In the genomic region with DNA sequence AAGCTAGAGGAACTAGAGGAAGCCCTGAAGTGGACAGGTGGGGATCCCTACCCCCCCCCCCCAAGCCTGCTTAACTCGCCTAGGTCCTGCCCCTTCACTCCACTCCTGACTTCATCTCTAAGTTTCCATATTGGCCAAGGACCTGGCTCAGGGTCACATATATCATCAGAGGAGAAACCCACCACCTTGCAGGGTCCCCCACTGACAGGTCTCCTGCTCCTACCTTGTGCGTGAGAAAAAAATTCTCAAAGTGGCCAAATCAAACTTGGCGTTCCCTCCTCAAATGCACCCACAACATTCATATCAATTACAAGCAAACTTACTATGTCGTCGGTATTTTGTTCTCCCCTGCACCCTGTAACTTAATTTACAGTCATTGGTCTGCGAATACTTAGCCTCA, we compare ENCODE assay signal across 8 mouse cellular contexts. TPM values are rescaled to one million over a fixed set of nuclear protein-coding genes. Genes with fewer than 3 reads are reported as not detected.
DNase-seq lines count a peak whose midpoint lies in the region; ATAC-seq and TF ChIP-seq lines count a peak whose summit lies in the region.
"Had no signal": no experiment of that assay in that cellular context is flagged by ENCODE, and none has a peak within 500 bp of the region (broad histone marks: within the 10 kb centered on the region; RNA-seq: fewer than 3 reads in every experiment).

No protein-coding gene starts in this region.

- no peak for ATAC-seq in forebrain, embryonic 12.5 days (ENCODE audit: low FRiP score)
- ATAC-seq in limb, embryonic 12.5 days (ENCODE audit: insufficient number of reproducible peaks, insufficient read depth, low FRiP score, low TSS enrichment, low read depth), result no peak

- H3K79me2 ChIP-seq in liver, adult 2 months (ENCODE audit: control insufficient read depth, insufficient read depth, low read length), result peaks cover 7% of the 10 kb centered on the region; the same call in 1 of the 2 replicates

- no peak for DNase-seq in liver, adult 2 months (ENCODE audit: extremely low read depth, low read depth, low spot score)
- DNase-seq in liver, result no peak
- no peak for DNase-seq in spleen, postnatal 10 days (ENCODE audit: low spot score in 2 of 2)
- DNase-seq in ovary, adult 18-20 months (ENCODE audit: low spot score), result no peak

- H3K4me3 ChIP-seq in liver, adult 2 months (ENCODE audit: insufficient read depth, low read depth, low read length), result peak overlapping the region; percentile 68
- no peak overlapping the region for H3K4me3 ChIP-seq in forebrain, embryonic 12.5 days (replicated peaks)
- H3K4me3 ChIP-seq in limb, embryonic 12.5 days (replicated peaks), result peak overlapping the region; percentile 76
- H3K4me3 ChIP-seq in small intestine, adult 2 months (ENCODE audit: low read depth, low read length), result peak overlapping the region; percentile 70
- H3K4me3 ChIP-seq: myocyte had no signal

- peak overlapping the region; percentile 45 for H3K27ac ChIP-seq in liver, adult 2 months (replicated peaks; ENCODE audit: insufficient read depth, low read depth, low read length)
- H3K27ac ChIP-seq in forebrain, embryonic 12.5 days, result no peak overlapping the region
- no peak overlapping the region for H3K27ac ChIP-seq in limb, embryonic 12.5 days
- H3K27ac ChIP-seq in small intestine, adult 2 months (ENCODE audit: insufficient read depth, low read depth, low read length), result peak overlapping the region; percentile 51

- no peaks in the 10 kb centered on the region for H3K36me3 ChIP-seq in liver, adult 2 months (ENCODE audit: control insufficient read depth, insufficient read depth, low read length)
- no peaks in the 10 kb centered on the region for H3K36me3 ChIP-seq in forebrain, embryonic 12.5 days (replicated peaks)
- H3K36me3 ChIP-seq in limb, embryonic 12.5 days, result no peaks in the 10 kb centered on the region
- no peaks in the 10 kb centered on the region for H3K36me3 ChIP-seq in small intestine, adult 2 months (ENCODE audit: control insufficient read depth, insufficient read depth, low read length)

- peaks cover 10% of the 10 kb centered on the region; the same call in 1 of the 2 replicates for H3K4me1 ChIP-seq in liver, adult 2 months (ENCODE audit: control insufficient read depth, insufficient read depth, low read length)
- H3K4me1 ChIP-seq in forebrain, embryonic 12.5 days, result peaks cover 30% of the 10 kb centered on the region
- H3K4me1 ChIP-seq in limb, embryonic 12.5 days (replicated peaks), result peaks cover 49% of the 10 kb centered on the region
- peaks cover 22% of the 10 kb centered on the region for H3K4me1 ChIP-seq in small intestine, adult 2 months (ENCODE audit: control insufficient read depth, insufficient read depth, insufficient read length, low read length)

- no peaks in the 10 kb centered on the region for H3K27me3 ChIP-seq in liver, adult 2 months (ENCODE audit: control insufficient read depth, insufficient read depth, low read length)
- peaks cover 58% of the 10 kb centered on the region for H3K27me3 ChIP-seq in forebrain, embryonic 12.5 days
- peaks cover 26% of the 10 kb centered on the region for H3K27me3 ChIP-seq in limb, embryonic 12.5 days
- no peaks in the 10 kb centered on the region for H3K27me3 ChIP-seq in small intestine, adult 2 months (ENCODE audit: control insufficient read depth, insufficient read depth, low read length)

- no peak for TF ChIP-seq POLR2A in liver, adult 2 months (IDR thresholded peaks at IDR 0.05; ENCODE audit: extremely low read depth, insufficient read depth, low read length)
- no peak for TF ChIP-seq POLR2A in small intestine, adult 2 months (IDR thresholded peaks at IDR 0.05; ENCODE audit: low read depth, low read length)

- peak overlapping the region; percentile 99 for H3K4me2 ChIP-seq in forebrain, embryonic 12.5 days
- H3K4me2 ChIP-seq in limb, embryonic 12.5 days, result peak overlapping the region; percentile 90

- H3K9me3 ChIP-seq in forebrain, embryonic 12.5 days, result no peaks in the 10 kb centered on the region
- no peaks in the 10 kb centered on the region for H3K9me3 ChIP-seq in limb, embryonic 12.5 days

- WGBS in liver, adult 2 months, result 49% methylated on average over 6 of the region's 6 CpGs
- WGBS in forebrain, embryonic 12.5 days, result 53% methylated on average over 6 of the region's 6 CpGs
- 56% methylated on average over 6 of the region's 6 CpGs for WGBS in limb, embryonic 12.5 days
- WGBS in small intestine, adult 2 months, result 16% methylated on average over 6 of the region's 6 CpGs

- no peak for TF ChIP-seq CTCF in liver, adult 2 months (IDR thresholded peaks at IDR 0.05; ENCODE audit: low read depth, low read length)
- no peak for TF ChIP-seq CTCF in small intestine, adult 2 months (IDR thresholded peaks at IDR 0.05; ENCODE audit: extremely low read depth, insufficient read length, insufficient replicate concordance, low read depth, low read length)

- peak overlapping the region; percentile 44 for H3K9ac ChIP-seq in liver, adult 2 months (ENCODE audit: low read depth, low read length)
- H3K9ac ChIP-seq in forebrain, embryonic 12.5 days, result no peak overlapping the region
- no peak overlapping the region for H3K9ac ChIP-seq in limb, embryonic 12.5 days (replicated peaks)

RNA-seq across cellular contexts. Expression of a gene that starts 0.9 kb away (rescaled TPM):
- total RNA-seq in liver, adult 2 months (2014; rRNA removed), result 4.1 and 6.8 TPM in 2 replicates
- polyA plus RNA-seq in liver, adult 2 months (2012; rRNA removed), result 4.0 and 13.3 TPM in 2 replicates
- 4.8 and 6.0 TPM in 2 replicates for polyA plus RNA-seq in forebrain, embryonic 12.5 days (2016; fragmentation: Nextera tagmentation; extraction: Ambion mirVana)
- polyA plus RNA-seq in limb, embryonic 12.5 days (2016; fragmentation: Nextera tagmentation; extraction: Ambion mirVana), result 16.9 and 17.1 TPM in 2 replicates
- polyA plus RNA-seq in small intestine, adult 2 months (2012; rRNA removed), result 21.0 and 30.5 TPM in 2 replicates
- polyA plus RNA-seq: myocyte had no signal

Comparison
In these comparisons a context has a peak if more than half of its experiments do, and no peak if none do; other contexts are left out.
1. H3K27ac ChIP-seq: peak in liver, adult 2 months (single experiment) and small intestine, adult 2 months (single experiment); none in forebrain, embryonic 12.5 days (single experiment) and limb, embryonic 12.5 days (single experiment).